Mouse (Mus musculus) adrenal gland, adult 18-20 months (tissue): ENCODE measurements around the gene Daxx. TPM values are rescaled to one million over a fixed set of nuclear protein-coding genes. Genes with fewer than 3 reads are reported as not detected.
"Not testable (repeated sequence)": the region's sequence is repeated elsewhere in the genome, so short reads cannot be mapped to it uniquely, and the experiment has no call there.

Experiments used
- DNase-seq, 2 experiments: peaks; one replicate each; pipeline ENCODE4 v3.0.0; 2021 to 2022; ENCODE audit warnings: low spot score in 2 of 2
- total RNA-seq, 2 experiments: library from RNA; stranded (reverse); gene quantifications; 1 replicate in 1 of 2; 2 replicates in 1 of 2; pipeline ENCODE4 v1.2.3; 2021

Daxx gene
- total RNA-seq, 2 experiments from 2014 or later, result 25.5 to 29.7 TPM

- no peak for DNase-seq
These were observed 7.1 kb upstream of the Daxx start for GRCm38 (mm10) chr17:33902079-33902478.

- DNase-seq, result no peak
These were observed 6.7 kb upstream of the Daxx start for GRCm38 (mm10) chr17:33902491-33902890.

GRCm38 (mm10) chr17:33903911-33904651 lies 5.1 kb upstream of the Daxx start:
- not testable (repeated sequence) for DNase-seq

- not testable (repeated sequence) for DNase-seq
These were observed 4.4 kb upstream of the Daxx start, which contains the start of gene Platr17 for GRCm38 (mm10) chr17:33904835-33905234. Gene Platr17, plus strand, starts transcription at chr17:33905135.

GRCm38 (mm10) chr17:33908331-33909076 lies 710 bp upstream of the Daxx start:
- DNase-seq, result peak in 1 of 2 experiments; percentile 56

- DNase-seq, result peak; percentile 46 to 55
These were observed 646 bp downstream of the Daxx start for GRCm38 (mm10) chr17:33909869-33910250.

GRCm38 (mm10) chr17:33910346-33911051 lies 1.3 kb downstream of the Daxx start:
- DNase-seq, result no peak

- DNase-seq, result no peak
These were observed 2.0 kb downstream of the Daxx start for GRCm38 (mm10) chr17:33911052-33911812.

GRCm38 (mm10) chr17:33911813-33912414 lies 2.7 kb downstream of the Daxx start:
- no peak for DNase-seq

- no peak for DNase-seq
These were observed 4.0 kb downstream of the Daxx start for GRCm38 (mm10) chr17:33913264-33913663.

GRCm38 (mm10) chr17:33913905-33914304 lies 4.7 kb downstream of the Daxx start:
- DNase-seq, result peak in 1 of 2 experiments; percentile 23

GRCm38 (mm10) chr17:33914969-33915391 lies 5.8 kb downstream of the Daxx start:
- peak in 1 of 2 experiments; percentile 29 for DNase-seq

GRCm38 (mm10) chr17:33915671-33916250 lies 6.5 kb downstream of the Daxx start, which contains the start of the genes Tapbp and Zbtb22:
Gene Tapbp, plus strand, starts transcription at chr17:33915899.
Gene Zbtb22, plus strand, starts transcription at chr17:33915904.
- DNase-seq, result peak; percentile 87 to 89

- DNase-seq, result no peak
These were observed 7.1 kb downstream of the Daxx start for GRCm38 (mm10) chr17:33916294-33916693.

- peak in 1 of 2 experiments; percentile 32 for DNase-seq
These were observed 7.8 kb downstream of the Daxx start for GRCm38 (mm10) chr17:33916847-33917655.

- peak in 1 of 2 experiments; percentile 27 for DNase-seq
These were observed 8.6 kb downstream of the Daxx start for GRCm38 (mm10) chr17:33917656-33918292.

GRCm38 (mm10) chr17:33918293-33919203 lies 9.3 kb downstream of the Daxx start:
- peak in 1 of 2 experiments; percentile 41 for DNase-seq
